Mouse (Mus musculus) right cerebral cortex, postnatal 36 days (tissue): ENCODE measurements at regions not wholly inside any gene's neighbourhood (a gene's known extent, or its start where the extent isn't known, plus 50 kb on each side); places are given as distances from the start of the nearest gene placed in this dataset.
A peak's percentile ranks its signal among the peaks of the same experiment; 100 is the strongest.

ENCODE experiments used
- DNase-seq, 2 experiments: peaks; one replicate each; pipeline ENCODE4 v3.0.0; 2022; ENCODE audit warnings: low spot score in 2 of 2, mixed read lengths in 1 of 2

DNA sequence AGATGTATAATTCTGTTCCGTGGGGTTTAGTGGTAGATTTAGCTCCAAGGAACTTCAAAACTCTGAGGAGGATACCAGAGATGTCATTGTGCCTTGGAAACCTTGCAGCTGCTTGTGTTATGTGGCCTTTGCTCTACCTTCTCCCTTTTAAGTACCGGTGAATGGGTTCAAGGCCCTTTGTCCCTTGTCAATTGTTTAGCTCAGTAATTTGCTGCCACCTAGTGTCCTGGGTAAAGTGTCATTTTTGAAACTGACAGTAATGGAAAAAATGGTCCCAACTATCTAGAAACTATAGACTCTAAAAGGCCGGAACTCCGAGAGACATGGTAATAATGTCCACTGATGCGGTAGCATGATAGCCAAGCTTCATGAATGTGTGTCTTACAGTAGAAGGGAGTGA is 90.8 kb upstream of the Phactr1 start:
- DNase-seq = no peak

DNA sequence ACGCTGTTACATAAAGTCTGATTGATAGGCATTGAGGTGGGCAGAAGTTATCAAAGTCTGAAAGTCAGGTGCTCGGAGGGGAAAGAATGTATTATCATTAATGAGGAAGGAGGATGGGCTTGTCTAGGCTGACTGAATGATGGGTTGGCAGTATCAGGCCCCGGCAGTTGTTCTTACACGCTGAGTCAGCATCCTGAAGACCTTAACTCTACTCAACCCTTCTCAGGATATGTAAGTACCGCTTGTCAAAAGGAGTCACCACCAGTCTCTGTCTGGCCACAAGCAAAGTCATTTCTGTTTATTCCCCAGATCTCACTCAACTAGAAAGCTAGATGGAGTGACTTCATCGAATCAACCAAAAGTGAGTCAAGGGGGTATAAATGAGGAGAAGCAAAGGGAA is 90.0 kb upstream of the Phactr1 start:
- DNase-seq = no peak

DNA sequence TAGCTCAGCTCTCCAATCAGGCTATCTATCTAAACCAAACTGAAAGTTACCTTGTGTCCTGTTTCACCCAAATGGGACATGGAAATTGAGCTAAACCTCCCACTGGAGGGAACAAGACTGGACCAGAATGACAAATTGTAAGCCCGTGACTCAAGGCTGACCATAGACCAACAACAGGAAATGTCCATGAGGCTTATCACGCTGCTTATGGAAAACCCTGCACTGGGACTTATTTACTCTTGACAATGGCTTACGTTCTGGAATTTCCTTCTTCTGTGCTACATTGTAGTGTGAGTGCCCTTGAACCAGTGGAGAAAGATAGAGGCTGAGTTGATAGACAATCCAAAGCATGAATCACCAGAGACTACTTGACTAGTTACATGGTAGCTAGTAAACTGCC is 87.5 kb upstream of the Phactr1 start:
- no peak for DNase-seq

DNA sequence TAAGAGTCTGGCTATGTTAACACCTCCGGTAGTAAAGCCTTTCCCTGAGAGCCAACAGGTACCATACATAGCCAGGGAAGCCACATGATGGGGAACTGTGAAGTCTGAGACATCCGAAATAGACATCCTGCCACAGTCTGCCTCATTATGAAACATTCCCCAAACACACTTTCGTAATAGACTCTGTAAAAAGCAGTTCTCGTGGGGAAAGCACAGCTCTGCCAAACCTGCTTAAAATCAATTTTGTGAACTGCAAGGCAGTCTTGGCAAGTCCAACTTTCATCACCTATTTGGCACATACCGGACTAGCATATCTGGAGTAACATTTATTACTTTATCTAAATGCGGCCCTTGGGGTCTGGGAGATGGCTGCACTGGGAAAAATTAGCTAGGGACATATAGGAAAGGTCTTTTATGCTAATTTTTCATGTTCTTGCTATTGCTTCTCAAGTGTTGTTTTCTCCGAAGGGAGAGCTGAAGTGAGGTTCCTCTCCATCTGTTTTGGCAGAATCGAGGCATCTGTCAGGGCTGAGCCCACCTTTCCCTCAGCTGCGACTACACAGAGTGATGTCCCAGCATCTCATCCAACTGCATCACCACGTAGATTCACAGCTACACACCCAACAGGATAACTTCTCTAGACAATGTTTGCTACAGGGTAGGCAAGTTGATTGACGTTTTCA is 86.8 kb upstream of the Phactr1 start:
- peak in 1 of 2 experiments; percentile 64 for DNase-seq

DNA sequence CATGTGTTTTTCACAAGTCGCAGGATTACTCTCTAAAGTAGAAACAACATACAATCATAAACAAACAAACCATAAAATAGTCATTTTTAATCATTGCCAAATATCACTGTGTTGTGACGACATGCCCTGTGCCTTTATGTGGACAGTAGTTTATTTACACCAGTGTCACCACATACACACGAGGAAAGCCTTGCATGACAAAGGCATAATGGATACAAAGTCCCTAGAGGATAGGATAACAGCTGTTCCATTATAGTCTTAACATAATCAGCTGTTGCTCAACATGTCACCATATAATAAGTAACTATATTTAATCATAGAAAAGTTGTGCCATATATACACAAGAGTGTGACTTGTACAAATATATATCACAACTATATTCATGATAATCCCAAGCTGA is 85.2 kb upstream of the Phactr1 start:
- no peak for DNase-seq

DNA sequence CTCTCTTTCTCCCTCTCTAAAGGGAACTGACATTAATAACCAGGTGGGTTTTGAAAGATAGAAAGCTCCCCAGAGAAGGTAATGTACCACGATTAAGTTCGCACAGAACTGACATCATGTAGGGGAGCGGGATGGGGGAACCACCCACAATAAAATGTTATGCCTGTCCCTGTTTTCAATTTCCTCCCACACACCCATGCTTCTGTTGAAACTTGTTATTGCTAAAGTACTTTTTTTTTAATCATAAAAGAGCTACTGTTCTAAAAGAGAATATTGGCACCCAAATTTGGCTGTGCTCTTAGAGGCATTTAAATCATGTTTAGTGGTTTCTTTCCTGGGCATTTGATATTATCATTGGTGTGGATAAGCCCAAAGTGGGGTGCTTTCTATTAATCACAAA is 82.6 kb upstream of the Phactr1 start:
- DNase-seq = no peak

DNA sequence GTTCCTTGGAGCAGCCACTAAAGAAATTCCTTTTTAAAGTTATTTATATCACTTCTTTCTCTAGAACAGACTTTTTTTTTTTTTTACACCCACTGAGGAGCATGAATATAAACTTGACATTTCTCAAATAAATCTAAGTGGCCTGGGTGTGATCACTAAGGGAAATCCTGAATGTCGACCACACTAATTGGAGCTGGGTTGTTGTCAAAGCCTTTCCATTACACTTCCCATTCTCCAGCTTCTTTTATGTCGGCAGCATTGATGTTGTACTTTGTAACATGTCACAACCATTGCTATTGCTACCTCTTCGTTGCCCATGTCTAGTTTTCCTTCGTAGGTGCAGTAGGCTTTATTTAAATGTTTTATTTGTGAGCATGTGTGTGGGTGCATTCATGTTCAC is 77.1 kb upstream of the Phactr1 start:
- DNase-seq = no peak

DNA sequence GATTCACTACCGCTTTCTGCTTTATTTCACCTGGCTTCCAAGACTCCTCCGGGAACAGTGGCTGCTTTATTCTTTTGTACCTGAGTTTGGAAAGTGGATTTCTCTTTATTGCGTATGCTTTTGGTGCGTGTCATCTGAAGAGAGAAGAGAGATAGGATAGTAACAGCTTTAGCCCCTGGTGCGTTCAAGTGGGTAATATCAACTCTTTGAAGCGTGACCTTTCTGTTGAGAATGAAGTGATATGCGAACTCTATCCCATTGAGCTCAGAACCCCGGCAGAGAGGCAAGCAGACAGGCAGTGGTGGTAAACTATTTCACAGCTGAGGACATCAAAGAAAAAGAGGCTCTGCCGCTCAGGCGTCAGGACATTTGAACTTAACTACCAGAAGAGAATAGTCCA is 72.7 kb upstream of the Phactr1 start:
- no peak for DNase-seq

DNA sequence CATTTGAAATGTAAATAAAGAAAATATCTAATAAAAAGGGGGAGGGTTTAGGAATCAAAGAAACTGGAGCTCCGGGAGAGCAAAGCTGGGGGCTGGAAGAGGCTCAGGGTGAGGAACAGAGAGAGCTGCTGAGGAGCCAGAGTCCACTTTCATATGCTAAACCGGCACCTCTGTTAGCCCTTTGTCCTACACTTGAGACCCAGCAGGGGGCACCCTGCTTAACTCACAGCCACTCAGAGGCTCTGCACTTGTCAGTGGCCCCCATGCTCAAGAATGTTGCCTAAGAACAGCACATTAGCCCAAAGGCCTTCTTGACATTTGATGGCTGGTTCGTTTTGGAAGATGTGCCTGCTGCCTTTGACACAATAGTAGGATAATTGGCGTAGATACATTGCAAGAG is 71.5 kb upstream of the Phactr1 start:
- DNase-seq = no peak

DNA sequence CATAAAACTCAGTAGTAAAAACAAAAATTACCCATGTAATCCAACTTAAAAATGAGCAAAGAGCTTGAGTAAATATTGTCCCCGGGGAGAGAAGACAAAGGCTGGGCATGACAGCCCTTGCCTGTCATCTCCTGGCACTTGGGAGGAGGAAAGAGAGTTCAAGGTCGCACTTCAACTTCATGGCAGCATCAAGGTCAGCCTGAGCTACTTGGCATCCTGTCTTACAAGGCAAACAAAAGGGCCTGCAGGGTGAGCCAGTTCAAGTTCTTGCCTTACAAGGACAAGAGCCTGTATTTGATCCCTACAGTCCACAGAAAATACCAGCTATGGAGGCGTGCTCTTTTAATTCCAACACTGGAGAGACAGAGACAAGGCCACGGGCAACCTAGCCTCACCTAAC is 67.1 kb upstream of the Phactr1 start:
- no peak for DNase-seq

DNA sequence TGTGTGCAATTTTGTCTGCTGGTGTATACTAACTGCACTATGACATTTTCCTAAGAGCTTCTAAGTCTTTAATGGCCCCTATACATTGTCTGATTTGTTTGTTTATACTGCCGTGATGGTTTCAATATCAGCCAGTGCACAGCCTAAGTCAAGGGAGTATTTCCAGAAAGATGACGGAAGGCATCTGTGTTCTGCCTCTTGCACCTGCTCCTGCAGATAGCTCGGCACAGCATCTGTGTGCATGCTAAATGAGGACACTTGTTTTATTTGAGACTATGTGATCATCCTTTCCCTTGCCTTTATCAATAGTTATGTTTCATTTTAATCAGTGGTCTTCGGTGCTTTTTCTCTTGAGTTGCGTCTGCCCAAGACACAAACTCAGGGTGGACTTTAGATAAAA is 64.6 kb upstream of the Phactr1 start:
- no peak for DNase-seq

DNA sequence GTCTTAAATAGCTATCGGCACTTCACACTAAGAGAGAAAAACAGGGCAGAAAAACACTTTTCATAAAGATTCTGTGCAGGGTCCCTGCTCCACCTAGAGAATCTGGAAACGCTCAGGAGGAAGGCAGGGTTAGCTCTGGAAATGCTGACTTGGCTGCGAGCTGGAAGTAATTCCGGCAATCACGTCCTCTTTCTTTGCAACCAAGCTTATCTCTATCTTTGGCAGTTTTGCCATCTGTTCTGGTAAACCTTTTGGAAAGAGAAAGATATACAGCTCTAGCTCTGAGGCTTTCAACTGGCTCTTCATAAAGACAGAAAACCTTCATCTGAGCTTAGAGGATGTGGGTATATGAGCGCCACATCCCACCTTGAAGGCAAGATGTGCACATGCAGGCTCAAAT is 63.2 kb upstream of the Phactr1 start:
- peak; percentile 36 to 55 for DNase-seq

DNA sequence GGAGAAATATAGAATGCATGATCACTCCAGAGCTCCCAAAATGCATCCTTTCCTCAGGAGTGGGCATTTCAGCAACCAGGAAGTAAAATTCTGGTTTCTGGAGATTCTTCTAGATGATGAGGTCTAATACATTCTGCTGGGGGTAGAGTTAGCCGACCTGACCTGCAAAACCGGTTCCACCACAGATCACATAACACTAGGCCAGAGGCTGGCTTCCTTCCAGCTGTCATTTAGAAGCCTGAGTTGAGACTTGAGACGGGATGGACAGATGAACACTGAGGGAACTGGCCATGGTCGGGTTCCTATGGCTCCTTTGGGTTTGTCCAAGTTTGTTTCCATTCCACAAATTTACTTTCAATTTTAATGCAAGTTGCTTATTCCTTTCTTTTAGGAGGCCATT is 62.6 kb upstream of the Phactr1 start:
- DNase-seq = no peak

DNA sequence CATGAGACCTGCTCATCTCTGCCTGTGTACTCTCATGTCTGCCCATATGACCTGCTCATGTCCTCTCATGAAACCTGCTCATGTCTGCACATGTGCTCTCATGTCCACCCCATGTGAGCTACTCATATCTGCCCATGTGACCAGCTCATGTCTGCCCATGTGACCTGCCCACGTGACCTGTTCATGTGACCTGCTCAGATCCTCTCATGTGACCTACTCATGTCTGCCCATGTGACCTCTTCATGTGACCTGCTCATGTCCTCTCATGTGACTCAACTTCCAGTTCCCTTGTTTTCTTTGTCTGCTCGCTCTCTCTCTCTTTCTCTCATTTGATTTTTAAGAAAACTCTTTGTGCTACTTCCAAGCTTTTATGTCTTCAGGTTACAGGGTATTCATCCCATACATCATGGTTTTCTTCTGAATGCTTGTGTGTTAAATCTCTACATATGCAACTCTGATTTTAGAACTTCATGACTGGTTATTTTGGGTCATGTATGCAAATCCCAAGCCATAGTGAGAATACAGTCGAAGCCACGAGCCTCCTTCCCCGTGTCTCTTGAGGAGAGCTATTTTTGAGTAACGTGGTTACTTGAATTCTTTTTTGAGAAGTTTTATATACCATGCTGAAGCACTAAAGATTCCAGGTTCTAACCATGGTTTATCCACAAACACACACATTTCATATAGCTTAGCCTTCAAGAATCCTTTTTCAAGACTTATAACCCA is 60.7 kb upstream of the Phactr1 start:
- DNase-seq = no peak

DNA sequence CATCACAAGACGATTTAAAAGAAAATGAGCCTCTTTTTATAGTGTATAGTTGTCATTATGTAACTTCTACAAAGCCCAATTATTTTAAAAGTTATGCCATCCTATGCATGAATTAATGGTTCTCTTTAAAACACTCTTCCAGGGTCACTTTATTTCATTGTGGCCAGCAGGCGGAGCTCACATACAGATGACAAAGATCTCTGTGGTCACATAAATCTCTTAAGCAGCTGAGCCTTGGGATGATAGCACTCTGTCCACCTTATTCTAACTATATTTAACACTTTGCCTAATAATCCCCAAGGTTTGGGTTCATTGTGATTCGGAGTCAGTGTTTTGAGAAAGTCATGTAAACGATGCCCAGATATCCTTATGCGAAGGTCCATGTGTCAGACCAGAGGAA is 56.9 kb upstream of the Phactr1 start:
- DNase-seq = peak; percentile 26 to 60
